Mouse (Mus musculus) naive thymus-derived CD4-positive, alpha-beta T cell, adult 5 months (primary cell): Measurements from ENCODE around the gene Rhox4a2. TPM values are rescaled to one million over a fixed set of nuclear protein-coding genes. Genes with fewer than 3 reads are reported as not detected.

ENCODE experiments used
- polyA plus RNA-seq: library from polyadenylated mRNA; unstranded; fragments of 100-300 nt; shearing (Covaris generic); gene quantifications from one replicate; pipeline ENCODE4 v1.2.1, GENCODE M21; 2017

Gene Rhox4a2
- not detected for polyA plus RNA-seq

DNA sequence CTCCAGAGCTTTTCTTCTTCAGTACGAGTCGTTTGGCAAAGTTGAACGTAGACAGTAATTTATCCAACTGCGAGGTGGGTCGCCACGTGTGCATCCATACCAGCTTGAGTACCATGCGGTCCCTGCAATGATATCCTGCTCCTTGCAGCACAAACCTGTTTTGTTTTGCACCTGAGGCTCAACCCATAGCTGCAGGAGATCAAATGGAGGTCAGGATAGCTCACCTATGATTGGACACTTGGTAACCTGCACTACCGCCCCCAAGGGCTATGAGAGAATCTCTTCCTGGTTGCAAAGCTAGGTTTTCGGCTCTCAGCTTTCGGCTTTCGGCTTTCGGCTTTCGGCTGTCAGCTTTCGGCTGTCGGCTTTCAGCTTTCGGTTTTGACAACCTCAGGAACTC lies at the start of gene Rhox4a2:
TSS of gene Rhox4a2 (plus strand) at position 301 of the 400 bp plus-strand sequence.

DNA sequence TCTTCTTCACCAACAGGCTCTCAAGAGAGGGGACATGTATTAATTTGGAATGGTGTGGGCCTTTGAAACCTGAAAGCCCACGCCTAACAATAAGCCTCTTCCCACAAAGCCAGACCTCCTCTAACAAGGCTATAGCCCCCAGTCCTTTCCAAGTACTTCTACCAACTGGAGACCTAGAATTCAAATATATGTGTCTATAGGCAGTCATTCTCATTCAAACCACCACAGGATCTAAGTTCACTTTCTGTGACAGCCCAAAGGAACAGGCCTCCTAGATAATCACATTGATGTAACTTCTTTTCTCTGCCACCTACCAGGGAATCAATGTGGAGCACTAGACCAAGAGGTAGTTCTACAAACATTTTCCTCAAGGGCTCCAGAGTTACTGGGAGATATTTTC lies 10.9 kb upstream of the Rhox4a2 start, which contains the start of gene Rhox3a2:
TSS of gene Rhox3a2 (plus strand) at position 301 of the 400 bp plus-strand sequence.

DNA sequence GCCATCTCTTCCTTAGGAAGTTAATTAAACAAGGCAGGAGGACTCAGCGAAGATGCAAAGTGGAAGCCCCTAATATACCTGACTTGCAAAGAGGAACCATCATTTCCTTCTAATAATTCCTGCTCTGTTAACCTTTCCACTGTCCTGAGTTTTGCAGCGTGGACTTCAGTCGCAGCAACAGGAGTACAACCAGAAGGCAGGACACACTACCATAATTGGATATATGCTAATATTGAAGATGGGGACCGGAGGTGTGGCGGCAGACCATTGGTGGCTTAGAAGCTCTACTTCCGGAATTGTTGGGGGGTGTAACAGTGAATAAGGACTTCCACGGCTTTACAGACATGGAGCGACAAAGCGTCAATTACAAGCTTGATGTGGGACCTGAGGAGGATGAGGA lies 21.1 kb downstream of the Rhox4a2 start, which contains the start of gene Rhox2b:
TSS of gene Rhox2b (plus strand) at position 301 of the 400 bp plus-strand sequence.

DNA sequence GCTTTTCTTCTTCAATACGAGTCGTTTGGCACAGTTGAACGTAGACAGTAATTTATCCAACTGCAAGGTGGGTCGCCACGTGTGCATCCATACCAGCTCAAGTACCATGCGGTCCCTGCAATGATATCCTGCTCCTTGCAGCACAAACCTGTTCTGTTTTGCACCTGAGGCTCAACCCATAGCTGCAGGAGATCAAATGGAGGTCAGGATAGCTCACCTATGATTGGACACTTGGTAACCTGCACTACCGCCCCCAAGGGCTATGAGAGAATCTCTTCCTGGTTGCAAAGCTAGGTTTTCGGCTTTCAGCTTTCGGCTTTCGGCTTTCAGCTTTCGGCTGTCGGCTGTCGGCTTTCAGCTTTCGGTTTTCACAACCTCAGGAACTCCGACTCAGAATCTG lies 41.5 kb downstream of the Rhox4a2 start, which contains the start of gene Rhox4b:
TSS of gene Rhox4b (plus strand) at position 301 of the 400 bp plus-strand sequence.

Other genes starting within 250 kb of the Rhox4a2 start
- not detected for gene Akap14, start 222.0 kb upstream of the Rhox4a2 start, polyA plus RNA-seq
- 154 TPM for gene Ndufa1, start 199.7 kb upstream of the Rhox4a2 start, polyA plus RNA-seq
- gene Rnf113a1, start 199.6 kb upstream of the Rhox4a2 start, polyA plus RNA-seq: 6.5 TPM
- not detected for gene Gm9, start 179.8 kb upstream of the Rhox4a2 start, polyA plus RNA-seq
- not detected for gene Rhox1, start 168.6 kb upstream of the Rhox4a2 start, polyA plus RNA-seq
- not detected for gene Rhox2a, start 145.9 kb upstream of the Rhox4a2 start, polyA plus RNA-seq
- not detected for gene Rhox3a, start 140.9 kb upstream of the Rhox4a2 start, polyA plus RNA-seq
- gene Rhox4a, start 125.5 kb upstream of the Rhox4a2 start, polyA plus RNA-seq: 0.37 TPM
- not detected for gene Rhox3a2, start 10.8 kb upstream of the Rhox4a2 start, polyA plus RNA-seq
- not detected for gene Rhox2b, start 21.2 kb downstream of the Rhox4a2 start, polyA plus RNA-seq
- not detected for gene Rhox4b, start 41.6 kb downstream of the Rhox4a2 start, polyA plus RNA-seq
- gene Rhox2c, start 62.8 kb downstream of the Rhox4a2 start, polyA plus RNA-seq: not detected
- gene Rhox3c, start 67.7 kb downstream of the Rhox4a2 start, polyA plus RNA-seq: not detected
- not detected for gene Rhox4c, start 89.5 kb downstream of the Rhox4a2 start, polyA plus RNA-seq
- gene Rhox2d, start 102.6 kb downstream of the Rhox4a2 start, polyA plus RNA-seq: not detected
- 0.31 TPM for gene Rhox4d, start 123.5 kb downstream of the Rhox4a2 start, polyA plus RNA-seq
- not detected for gene Rhox2e, start 139.6 kb downstream of the Rhox4a2 start, polyA plus RNA-seq
- gene Rhox3e, start 151.2 kb downstream of the Rhox4a2 start, polyA plus RNA-seq: not detected
- 0.21 TPM for gene Rhox4e, start 166.6 kb downstream of the Rhox4a2 start, polyA plus RNA-seq
- not detected for gene Rhox2f, start 180.6 kb downstream of the Rhox4a2 start, polyA plus RNA-seq
- gene Rhox3f, start 190.1 kb downstream of the Rhox4a2 start, polyA plus RNA-seq: not detected
- gene Rhox4f, start 216.9 kb downstream of the Rhox4a2 start, polyA plus RNA-seq: not detected
- not detected for gene Rhox3g, start 237.8 kb downstream of the Rhox4a2 start, polyA plus RNA-seq